Mouse (Mus musculus): ENCODE results near the gene Slc9a8. TPM values are rescaled to one million over a fixed set of nuclear protein-coding genes. Genes with fewer than 3 reads are reported as not detected.

The Slc9a8 gene
- polyA plus RNA-seq, 1 experiment from 2014 or later: 21.8 TPM

DNA sequence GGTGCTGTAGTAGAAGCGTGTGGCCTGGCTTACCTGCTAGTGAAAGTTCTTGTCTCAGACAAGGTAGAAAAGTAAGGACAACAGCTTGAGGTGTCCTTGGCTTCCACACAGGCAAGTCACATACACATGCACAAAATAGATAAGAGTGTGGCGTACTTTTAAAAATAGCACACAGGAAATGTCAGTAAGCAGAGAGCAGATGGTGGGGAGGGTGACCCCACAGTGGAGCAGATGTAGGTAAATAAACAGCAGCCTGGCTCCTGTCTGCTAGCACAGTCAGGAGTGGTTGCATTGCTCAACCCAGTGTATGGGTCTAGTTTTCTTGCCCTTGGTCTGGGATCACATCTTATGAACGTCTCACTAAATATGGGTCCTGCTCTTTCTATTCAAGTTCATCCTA lies 89.0 kb downstream of the Slc9a8 start:
- Histone ChIP-seq H3K9ac (ENCODE audit: low read depth, low read length) (no peak overlapping the region), H3K27ac (ENCODE audit: low read depth, low read length) (no peak overlapping the region), H3K4me2 (replicated peaks; ENCODE audit: low read depth, low read length) (no peak overlapping the region), H3K9me3 (ENCODE audit: control insufficient read depth, low read length) (no peaks in the 10 kb centered on the region), H3K4me3 (ENCODE audit: low read depth, low read length) (no peak overlapping the region), H3K4me1 (replicated peaks; ENCODE audit: control insufficient read depth, insufficient read depth, low read length) (no peaks in the 10 kb centered on the region; the same call in 1 of the 2 replicates), H3K27me3 (ENCODE audit: control insufficient read depth, insufficient read depth, low read length) (no peaks in the 10 kb centered on the region), H3K36me3 (ENCODE audit: control insufficient read depth, insufficient read depth, low read length) (peaks cover 26% of the 10 kb centered on the region)
- 83% methylated on average over 3 of the region's 3 CpGs for WGBS
- ATAC-seq (ENCODE audit: low FRiP score) (no peak), DNase-seq (ENCODE audit: low spot score) (no peak)

- Histone ChIP-seq H3K27ac (ENCODE audit: low read depth, low read length) (no peak overlapping the region), H3K9me3 (ENCODE audit: control insufficient read depth, low read length) (no peaks in the 10 kb centered on the region), H3K36me3 (ENCODE audit: control insufficient read depth, insufficient read depth, low read length) (peaks cover 31% of the 10 kb centered on the region), H3K4me3 (ENCODE audit: low read depth, low read length) (no peak overlapping the region), H3K4me1 (replicated peaks; ENCODE audit: control insufficient read depth, insufficient read depth, low read length) (no peaks in the 10 kb centered on the region), H3K4me2 (replicated peaks; ENCODE audit: low read depth, low read length) (no peak overlapping the region), H3K9ac (ENCODE audit: low read depth, low read length) (no peak overlapping the region), H3K27me3 (ENCODE audit: control insufficient read depth, insufficient read depth, low read length) (no peaks in the 10 kb centered on the region)
- 96% methylated on average over 9 of the region's 9 CpGs for WGBS
- DNase-seq (ENCODE audit: low spot score): no peak
- no peak for ATAC-seq (ENCODE audit: low FRiP score)
Measured at GRCm38 (mm10) chr2:167512365-167512764, 90.9 kb downstream of the Slc9a8 start.

DNA sequence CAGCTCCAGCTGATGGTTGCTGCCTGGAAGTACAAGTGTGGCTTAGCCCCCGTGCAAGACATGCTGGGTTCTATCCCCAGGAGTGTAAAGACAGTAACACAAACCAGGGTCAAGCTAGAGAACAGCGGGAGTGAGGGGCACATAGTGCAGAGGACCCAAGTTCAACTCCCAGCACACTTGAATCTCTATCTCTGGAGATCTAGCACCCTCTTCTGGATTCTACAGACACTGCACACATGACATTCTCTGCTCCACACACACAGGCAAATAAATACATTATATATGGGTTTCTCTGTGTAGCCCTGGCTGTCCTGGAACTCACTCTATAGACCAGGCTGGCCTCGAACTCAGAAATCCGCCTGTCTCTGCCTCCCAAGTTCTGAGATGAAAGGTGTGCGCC lies 91.5 kb downstream of the Slc9a8 start:
- 91% methylated on average over 5 of the region's 5 CpGs for WGBS
- H3K36me3 ChIP-seq (ENCODE audit: control insufficient read depth, insufficient read depth, low read length): peaks cover 25% of the 10 kb centered on the region
- DNase-seq (ENCODE audit: low spot score): no peak
- no peaks in the 10 kb centered on the region for H3K4me1 ChIP-seq (replicated peaks; ENCODE audit: control insufficient read depth, insufficient read depth, low read length)
- ATAC-seq (ENCODE audit: low FRiP score): no peak
- no peaks in the 10 kb centered on the region for H3K9me3 ChIP-seq (ENCODE audit: control insufficient read depth, low read length)
- no peak overlapping the region for H3K4me2 ChIP-seq (replicated peaks; ENCODE audit: low read depth, low read length)
- H3K27ac ChIP-seq (ENCODE audit: low read depth, low read length): no peak overlapping the region
- H3K27me3 ChIP-seq (ENCODE audit: control insufficient read depth, insufficient read depth, low read length): no peaks in the 10 kb centered on the region
- H3K9ac ChIP-seq (ENCODE audit: low read depth, low read length): no peak overlapping the region
- no peak overlapping the region for H3K4me3 ChIP-seq (ENCODE audit: low read depth, low read length)

GRCm38 (mm10) chr2:167514641-167515040 lies 93.1 kb downstream of the Slc9a8 start:
- H3K27me3 ChIP-seq (ENCODE audit: control insufficient read depth, insufficient read depth, low read length): no peaks in the 10 kb centered on the region
- H3K4me1 ChIP-seq (replicated peaks; ENCODE audit: control insufficient read depth, insufficient read depth, low read length): no peaks in the 10 kb centered on the region
- WGBS: 95% methylated on average over 4 of the region's 4 CpGs
- DNase-seq (ENCODE audit: low spot score) (no peak), ATAC-seq (ENCODE audit: low FRiP score) (no peak)
- H3K9me3 ChIP-seq (ENCODE audit: control insufficient read depth, low read length): no peaks in the 10 kb centered on the region
- H3K36me3 ChIP-seq (ENCODE audit: control insufficient read depth, insufficient read depth, low read length): peaks cover 24% of the 10 kb centered on the region
- H3K27ac ChIP-seq (ENCODE audit: low read depth, low read length): no peak overlapping the region
- no peak overlapping the region for H3K4me2 ChIP-seq (replicated peaks; ENCODE audit: low read depth, low read length)
- H3K9ac ChIP-seq (ENCODE audit: low read depth, low read length): no peak overlapping the region
- H3K4me3 ChIP-seq (ENCODE audit: low read depth, low read length): no peak overlapping the region

DNA sequence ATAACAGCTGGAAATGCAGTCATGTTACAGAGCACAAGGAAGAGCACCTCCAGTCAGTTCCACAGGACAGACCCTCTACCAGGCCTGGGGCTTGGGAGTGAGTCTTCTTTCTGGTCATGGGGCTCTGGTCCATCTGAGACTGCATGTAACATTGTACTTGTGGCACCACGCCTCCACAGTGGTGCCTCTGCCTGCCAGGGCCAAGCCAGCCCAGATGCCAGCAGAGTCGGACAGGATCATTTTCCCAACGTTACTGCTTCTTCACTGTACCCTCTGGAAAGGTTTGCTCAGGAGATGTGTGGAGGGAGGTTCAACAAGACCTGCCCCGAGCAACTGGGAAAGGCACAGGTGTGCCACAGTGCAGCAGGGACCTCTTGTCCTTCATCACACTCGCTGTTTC lies 94.2 kb downstream of the Slc9a8 start:
- H3K36me3 ChIP-seq (ENCODE audit: control insufficient read depth, insufficient read depth, low read length): peaks cover 24% of the 10 kb centered on the region
- 92% methylated on average over 5 of the region's 5 CpGs for WGBS

DNA sequence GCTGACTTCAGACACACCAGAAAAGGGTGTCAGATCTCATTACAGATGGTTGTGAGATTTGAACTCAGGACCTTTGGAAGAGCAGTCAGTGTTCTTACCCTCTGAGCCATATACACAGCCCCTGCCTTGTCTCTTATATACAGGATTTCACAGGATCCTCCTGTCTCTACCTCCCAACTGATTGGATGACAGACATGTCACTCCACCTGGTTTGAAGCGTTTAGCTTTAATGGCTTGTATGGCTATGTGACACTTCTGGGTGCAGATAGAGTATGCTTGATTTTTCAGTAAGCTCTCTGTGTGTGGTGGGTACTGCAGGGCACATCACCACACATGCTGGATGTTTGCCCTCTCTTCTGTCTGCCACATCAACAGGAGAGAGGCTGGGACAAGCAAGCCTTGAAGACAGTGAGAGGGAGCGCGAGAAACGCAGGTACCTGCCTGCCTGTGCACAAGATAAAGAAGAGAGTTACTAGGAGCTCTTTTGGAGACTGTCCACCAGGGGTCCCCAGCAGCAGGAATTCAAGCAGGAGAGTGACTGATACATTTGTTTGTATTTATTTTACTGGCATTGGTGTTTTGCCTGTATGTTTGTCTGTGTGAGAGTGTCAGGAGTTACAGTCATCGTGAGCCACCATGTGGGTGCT lies 98.2 kb downstream of the Slc9a8 start:
- Histone ChIP-seq H3K9me3 (ENCODE audit: control insufficient read depth, low read length) (no peaks in the 10 kb centered on the region), H3K27me3 (ENCODE audit: control insufficient read depth, insufficient read depth, low read length) (no peaks in the 10 kb centered on the region), H3K27ac (ENCODE audit: low read depth, low read length) (no peak overlapping the region), H3K4me1 (replicated peaks; ENCODE audit: control insufficient read depth, insufficient read depth, low read length) (no peaks in the 10 kb centered on the region), H3K4me2 (replicated peaks; ENCODE audit: low read depth, low read length) (no peak overlapping the region), H3K36me3 (ENCODE audit: control insufficient read depth, insufficient read depth, low read length) (peaks cover 12% of the 10 kb centered on the region), H3K4me3 (ENCODE audit: low read depth, low read length) (no peak overlapping the region), H3K9ac (ENCODE audit: low read depth, low read length) (no peak overlapping the region)
- no peak for DNase-seq (ENCODE audit: low spot score)
- WGBS: 83% methylated on average over 5 of the region's 5 CpGs
- no peak for ATAC-seq (ENCODE audit: low FRiP score)

More for the DNA sequence above, 94.2 kb downstream of the Slc9a8 start:
- H3K27me3 ChIP-seq (ENCODE audit: control insufficient read depth, insufficient read depth, low read length): no peaks in the 10 kb centered on the region
- DNase-seq (ENCODE audit: low spot score): no peak
- no peaks in the 10 kb centered on the region for H3K4me1 ChIP-seq (replicated peaks; ENCODE audit: control insufficient read depth, insufficient read depth, low read length)
- ATAC-seq (ENCODE audit: low FRiP score): no peak
- H3K27ac ChIP-seq (ENCODE audit: low read depth, low read length): no peak overlapping the region
- H3K9me3 ChIP-seq (ENCODE audit: control insufficient read depth, low read length): no peaks in the 10 kb centered on the region
- H3K4me2 ChIP-seq (replicated peaks; ENCODE audit: low read depth, low read length): no peak overlapping the region
- H3K4me3 ChIP-seq (ENCODE audit: low read depth, low read length): no peak overlapping the region
- no peak overlapping the region for H3K9ac ChIP-seq (ENCODE audit: low read depth, low read length)

Other genes with a start within 250 kb of the Slc9a8 start
- gene Kcnb1, start 231.6 kb upstream of the Slc9a8 start, polyA plus RNA-seq (2014; fragmentation: Nextera tagmentation; extraction: Ambion mirVana): 0.66 and 0.69 TPM in 2 replicates
- 7.4 and 10.5 TPM in 2 replicates for gene Ptgis, start 181.1 kb upstream of the Slc9a8 start, polyA plus RNA-seq (2014; fragmentation: Nextera tagmentation; extraction: Ambion mirVana)
- 15.3 and 19.2 TPM in 2 replicates for gene B4galt5, start 72.5 kb upstream of the Slc9a8 start, polyA plus RNA-seq (2014; fragmentation: Nextera tagmentation; extraction: Ambion mirVana)
- 120 and 140 TPM in 2 replicates for gene Rnf114, start 70.9 kb downstream of the Slc9a8 start, polyA plus RNA-seq (2014; fragmentation: Nextera tagmentation; extraction: Ambion mirVana)
- gene Spata2, start 71.2 kb downstream of the Slc9a8 start, polyA plus RNA-seq (2014; fragmentation: Nextera tagmentation; extraction: Ambion mirVana): 13.5 and 15.0 TPM in 2 replicates
- gene Snai1, start 116.5 kb downstream of the Slc9a8 start, polyA plus RNA-seq (2014; fragmentation: Nextera tagmentation; extraction: Ambion mirVana): 27.6 and 29.5 TPM in 2 replicates
- gene Ube2v1, start 210.4 kb downstream of the Slc9a8 start, polyA plus RNA-seq (2014; fragmentation: Nextera tagmentation; extraction: Ambion mirVana): 237 and 257 TPM in 2 replicates
- 4.0 and 8.4 TPM in 2 replicates for gene Gm20431, start 239.8 kb downstream of the Slc9a8 start, polyA plus RNA-seq (2014; fragmentation: Nextera tagmentation; extraction: Ambion mirVana)